Mouse (Mus musculus): Measurements from ENCODE around the gene Nudt8.

DNA sequence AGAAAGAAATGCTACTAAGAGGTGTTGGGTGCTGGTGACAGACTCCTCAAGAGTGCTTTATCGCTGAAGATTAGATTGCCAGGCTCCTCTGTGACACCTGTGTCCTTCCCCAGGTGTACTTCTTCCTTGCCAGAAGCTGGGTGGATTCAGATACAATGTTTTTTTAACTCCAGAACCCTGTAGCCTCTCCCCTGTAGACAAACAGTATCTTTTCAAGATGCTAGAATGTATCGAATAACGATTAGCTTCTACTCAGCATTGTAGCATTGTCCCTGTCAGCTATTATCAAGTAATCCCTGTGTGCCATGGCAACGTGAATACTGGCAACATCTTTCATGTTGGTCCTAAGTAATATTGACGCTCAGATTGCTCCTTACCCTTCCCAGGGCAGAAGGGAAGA lies 33.4 kb downstream of the Nudt8 start:
- TF ChIP-seq CTCF (IDR thresholded peaks at IDR 0.05; ENCODE audit: low read depth), result no peak
- TF ChIP-seq EP300 (optimal IDR thresholded peaks at IDR 0.05), result no peak
